Mouse (Mus musculus): Measurements from ENCODE around the gene Ccm2l. TPM values are rescaled to one million over a fixed set of nuclear protein-coding genes. Genes with fewer than 3 reads are reported as not detected.

Ccm2l gene
- total and polyA plus RNA-seq, 2 experiments from 2014 or later: 1.1 to 7.4 TPM

GRCm38 (mm10) chr2:153122701-153123100 is 56.9 kb downstream of the Ccm2l start:
- 88% methylated on average over 7 of the region's 7 CpGs for WGBS
- ATAC-seq (no peak), DNase-seq (no peak)
- H3K4me2 ChIP-seq (ENCODE audit: low read depth): no peak overlapping the region
- H3K27me3 ChIP-seq (ENCODE audit: insufficient read depth, low read length): no peaks in the 10 kb centered on the region
- H3K27ac ChIP-seq (ENCODE audit: low read depth, low read length): no peak overlapping the region
- no peak overlapping the region for H3K4me3 ChIP-seq (ENCODE audit: low read depth, low read length)
- no peak overlapping the region for H3K9ac ChIP-seq
- TF ChIP-seq CTCF (IDR thresholded peaks at IDR 0.05; ENCODE audit: low read depth): no peak
- no peaks in the 10 kb centered on the region for H3K4me1 ChIP-seq (ENCODE audit: insufficient read depth)
- H3K36me3 ChIP-seq (ENCODE audit: insufficient read depth): no peaks in the 10 kb centered on the region
- H3K9me3 ChIP-seq (ENCODE audit: low read length): no peaks in the 10 kb centered on the region

- H3K27ac ChIP-seq (ENCODE audit: low read depth, low read length): no peak overlapping the region
- WGBS: 59% methylated on average over 5 of the region's 5 CpGs
- H3K36me3 ChIP-seq (ENCODE audit: insufficient read depth): no peaks in the 10 kb centered on the region
- no peak for TF ChIP-seq CTCF (IDR thresholded peaks at IDR 0.05; ENCODE audit: low read depth)
- H3K9ac ChIP-seq: no peak overlapping the region
- ATAC-seq (no peak), DNase-seq (no peak)
- no peaks in the 10 kb centered on the region for H3K9me3 ChIP-seq (ENCODE audit: low read length)
- H3K27me3 ChIP-seq (ENCODE audit: insufficient read depth, low read length): no peaks in the 10 kb centered on the region
- H3K4me1 ChIP-seq (ENCODE audit: insufficient read depth): no peaks in the 10 kb centered on the region
- H3K4me3 ChIP-seq (ENCODE audit: low read depth, low read length): no peak overlapping the region
- H3K4me2 ChIP-seq (ENCODE audit: low read depth): no peak overlapping the region
Observed at GRCm38 (mm10) chr2:153125875-153126274, 60.1 kb downstream of the Ccm2l start.

GRCm38 (mm10) chr2:153131019-153131418 is 65.3 kb downstream of the Ccm2l start:
- no peaks in the 10 kb centered on the region for H3K9me3 ChIP-seq (ENCODE audit: low read length)
- H3K4me1 ChIP-seq (ENCODE audit: insufficient read depth): no peaks in the 10 kb centered on the region
- 13% methylated on average over 6 of the region's 6 CpGs for WGBS
- H3K27ac ChIP-seq (ENCODE audit: low read depth, low read length): no peak overlapping the region
- ATAC-seq: no peak
- no peak for DNase-seq
- peak; percentile 50 for TF ChIP-seq CTCF (IDR thresholded peaks at IDR 0.05; ENCODE audit: low read depth)
- H3K4me3 ChIP-seq (ENCODE audit: low read depth, low read length): no peak overlapping the region
- no peak overlapping the region for H3K4me2 ChIP-seq (ENCODE audit: low read depth)
- no peaks in the 10 kb centered on the region for H3K36me3 ChIP-seq (ENCODE audit: insufficient read depth)
- H3K27me3 ChIP-seq (ENCODE audit: insufficient read depth, low read length): no peaks in the 10 kb centered on the region
- H3K9ac ChIP-seq: no peak overlapping the region

Other genes with a start within 250 kb of the Ccm2l start
- gene Bcl2l1, start 234.2 kb upstream of the Ccm2l start, total RNA-seq (2014; rRNA removed): 152 and 157 TPM in 2 replicates
- gene Bcl2l1, start 234.2 kb upstream of the Ccm2l start, polyA plus RNA-seq (2015; fragmentation: Nextera tagmentation; extraction: Ambion mirVana): 173 and 175 TPM in 2 replicates
- gene Tpx2, start 218.0 kb upstream of the Ccm2l start, total RNA-seq (2014; rRNA removed): 10.5 and 22.5 TPM in 2 replicates
- 11.0 and 11.2 TPM in 2 replicates for gene Tpx2, start 218.0 kb upstream of the Ccm2l start, polyA plus RNA-seq (2015; fragmentation: Nextera tagmentation; extraction: Ambion mirVana)
- gene Mylk2, start 154.6 kb upstream of the Ccm2l start, total RNA-seq (2014; rRNA removed): 0.29 TPM in 1 of 2 replicates, not detected in the other
- not detected in 2 replicates for gene Mylk2, start 154.6 kb upstream of the Ccm2l start, polyA plus RNA-seq (2015; fragmentation: Nextera tagmentation; extraction: Ambion mirVana)
- 2.4 and 2.6 TPM in 2 replicates for gene Foxs1, start 132.7 kb upstream of the Ccm2l start, total RNA-seq (2014; rRNA removed)
- gene Foxs1, start 132.7 kb upstream of the Ccm2l start, polyA plus RNA-seq (2015; fragmentation: Nextera tagmentation; extraction: Ambion mirVana): 3.1 TPM in 2 replicates
- 23.7 and 25.0 TPM in 2 replicates for gene Dusp15, start 114.3 kb upstream of the Ccm2l start, total RNA-seq (2014; rRNA removed)
- gene Dusp15, start 114.3 kb upstream of the Ccm2l start, polyA plus RNA-seq (2015; fragmentation: Nextera tagmentation; extraction: Ambion mirVana): 12.9 and 14.8 TPM in 2 replicates
- gene Ttll9, start 103.5 kb upstream of the Ccm2l start, total RNA-seq (2014; rRNA removed): 3.3 and 8.0 TPM in 2 replicates
- gene Ttll9, start 103.5 kb upstream of the Ccm2l start, polyA plus RNA-seq (2015; fragmentation: Nextera tagmentation; extraction: Ambion mirVana): 3.9 and 4.3 TPM in 2 replicates
- gene Pdrg1, start 50.5 kb upstream of the Ccm2l start, total RNA-seq (2014; rRNA removed): 65.9 and 95.4 TPM in 2 replicates
- 195 and 219 TPM in 2 replicates for gene Pdrg1, start 50.5 kb upstream of the Ccm2l start, polyA plus RNA-seq (2015; fragmentation: Nextera tagmentation; extraction: Ambion mirVana)
- 17.2 and 21.9 TPM in 2 replicates for gene Xkr7, start 34.1 kb upstream of the Ccm2l start, total RNA-seq (2014; rRNA removed)
- 0.76 and 0.77 TPM in 2 replicates for gene Xkr7, start 34.1 kb upstream of the Ccm2l start, polyA plus RNA-seq (2015; fragmentation: Nextera tagmentation; extraction: Ambion mirVana)
- 3.1 and 5.7 TPM in 2 replicates for gene Hck, start 42.5 kb downstream of the Ccm2l start, total RNA-seq (2014; rRNA removed)
- gene Hck, start 42.5 kb downstream of the Ccm2l start, polyA plus RNA-seq (2015; fragmentation: Nextera tagmentation; extraction: Ambion mirVana): 2.6 and 3.5 TPM in 2 replicates
- gene Tm9sf4, start 95.3 kb downstream of the Ccm2l start, total RNA-seq (2014; rRNA removed): 42.8 and 60.4 TPM in 2 replicates
- 52.5 and 69.3 TPM in 2 replicates for gene Tm9sf4, start 95.3 kb downstream of the Ccm2l start, polyA plus RNA-seq (2015; fragmentation: Nextera tagmentation; extraction: Ambion mirVana)
- 23.6 and 28.8 TPM in 2 replicates for gene Tspyl3, start 159.5 kb downstream of the Ccm2l start, total RNA-seq (2014; rRNA removed)
- 44.3 and 52.2 TPM in 2 replicates for gene Tspyl3, start 159.5 kb downstream of the Ccm2l start, polyA plus RNA-seq (2015; fragmentation: Nextera tagmentation; extraction: Ambion mirVana)
- gene Plagl2, start 175.5 kb downstream of the Ccm2l start, total RNA-seq (2014; rRNA removed): 3.7 and 5.1 TPM in 2 replicates
- gene Plagl2, start 175.5 kb downstream of the Ccm2l start, polyA plus RNA-seq (2015; fragmentation: Nextera tagmentation; extraction: Ambion mirVana): 2.1 and 2.5 TPM in 2 replicates
- 16.0 and 22.9 TPM in 2 replicates for gene Pofut1, start 175.6 kb downstream of the Ccm2l start, total RNA-seq (2014; rRNA removed)
- gene Pofut1, start 175.6 kb downstream of the Ccm2l start, polyA plus RNA-seq (2015; fragmentation: Nextera tagmentation; extraction: Ambion mirVana): 1.5 and 3.4 TPM in 2 replicates
- gene Kif3b, start 225.5 kb downstream of the Ccm2l start, total RNA-seq (2014; rRNA removed): 56.6 and 62.5 TPM in 2 replicates
- gene Kif3b, start 225.5 kb downstream of the Ccm2l start, polyA plus RNA-seq (2015; fragmentation: Nextera tagmentation; extraction: Ambion mirVana): 17.4 and 20.6 TPM in 2 replicates